Mouse (Mus musculus) heart, adult 9 months (tissue): Measurements from ENCODE around the gene Nt5c2.
"Not testable (repeated sequence)": the region's sequence is repeated elsewhere in the genome, so short reads cannot be mapped to it uniquely, and the experiment has no call there.

ENCODE experiments used
- DNase-seq, 2 experiments: peaks; one replicate each; pipeline ENCODE4 v3.0.0; 2022; ENCODE audit warnings: low spot score in 2 of 2

The Nt5c2 gene

GRCm38 (mm10) chr19:46988231-46989087 is 26.5 kb downstream of the Nt5c2 start:
- DNase-seq = no peak

GRCm38 (mm10) chr19:46987646-46988045 is 27.3 kb downstream of the Nt5c2 start:
- DNase-seq = peak in 1 of 2 experiments; percentile 41

DNA sequence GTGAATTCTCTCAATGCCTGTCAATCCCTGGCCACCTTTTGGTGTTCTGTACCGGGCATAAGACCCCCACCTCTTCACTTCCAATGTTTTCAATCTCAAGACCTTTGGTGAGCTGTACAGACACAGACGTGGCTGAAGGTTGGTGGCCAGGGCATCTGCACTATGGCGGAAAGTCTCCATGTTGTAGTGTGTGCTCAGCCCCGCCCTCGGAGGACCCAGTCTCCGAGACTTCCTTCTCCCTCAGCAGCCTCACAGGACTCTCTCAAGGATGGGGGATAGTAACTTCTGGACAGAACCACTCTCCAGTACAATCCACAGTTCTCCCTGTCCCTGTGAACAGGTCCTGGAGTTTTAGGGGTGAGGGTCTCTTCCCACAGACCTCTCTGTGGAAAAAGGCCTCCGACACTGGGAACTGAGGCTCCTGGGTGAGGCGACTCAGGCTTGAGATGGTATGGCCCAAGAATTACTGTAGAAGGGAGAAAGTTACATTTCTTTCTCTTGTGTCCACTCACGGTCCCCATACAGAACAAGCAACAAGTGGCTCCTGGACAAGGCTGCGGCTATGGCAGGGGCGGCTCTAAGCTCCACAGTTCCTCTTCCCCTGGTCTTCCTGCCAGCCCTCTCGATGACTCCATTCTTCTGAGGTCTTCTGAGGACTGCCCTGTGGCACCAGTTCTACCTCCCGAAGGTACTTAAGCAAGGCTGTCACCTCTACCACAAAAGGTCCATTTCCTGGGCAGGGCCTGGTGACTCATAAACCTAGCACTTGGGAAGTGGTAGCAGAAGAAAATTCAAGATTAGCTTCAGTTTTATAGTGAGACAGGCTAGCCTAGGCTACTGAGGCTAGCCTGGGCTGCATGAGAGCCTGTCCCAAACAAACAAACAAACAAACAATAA is 30.0 kb downstream of the Nt5c2 start:
- no peak for DNase-seq

DNA sequence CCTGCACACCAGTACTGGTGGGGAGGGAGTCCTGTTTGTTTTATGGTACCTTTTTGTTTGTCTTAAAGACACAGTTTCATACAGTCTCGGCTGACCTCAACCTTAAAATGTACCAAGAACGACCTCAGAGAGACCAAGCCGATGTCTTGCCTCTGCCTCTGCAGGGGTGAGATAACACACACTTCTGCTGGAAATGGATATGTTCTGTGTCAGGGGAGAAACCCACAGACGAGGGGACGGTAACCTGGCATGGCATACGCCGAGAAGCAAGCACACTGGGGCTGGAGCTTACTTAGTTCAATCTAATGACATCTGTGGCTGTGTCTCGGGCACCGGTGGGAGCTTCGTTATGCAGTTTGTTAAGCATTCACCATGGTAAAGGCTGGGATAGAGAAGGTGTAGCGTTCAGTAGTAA is 31.0 kb downstream of the Nt5c2 start:
- DNase-seq = no peak

GRCm38 (mm10) chr19:46983352-46983965 is 31.5 kb downstream of the Nt5c2 start:
- DNase-seq = no peak

GRCm38 (mm10) chr19:46981462-46981861 is 33.5 kb downstream of the Nt5c2 start:
- no peak for DNase-seq

GRCm38 (mm10) chr19:46979781-46980105 is 35.2 kb downstream of the Nt5c2 start:
- no peak for DNase-seq

GRCm38 (mm10) chr19:46978920-46979780 is 35.8 kb downstream of the Nt5c2 start:
- DNase-seq = peak in 1 of 2 experiments; percentile 33

DNA sequence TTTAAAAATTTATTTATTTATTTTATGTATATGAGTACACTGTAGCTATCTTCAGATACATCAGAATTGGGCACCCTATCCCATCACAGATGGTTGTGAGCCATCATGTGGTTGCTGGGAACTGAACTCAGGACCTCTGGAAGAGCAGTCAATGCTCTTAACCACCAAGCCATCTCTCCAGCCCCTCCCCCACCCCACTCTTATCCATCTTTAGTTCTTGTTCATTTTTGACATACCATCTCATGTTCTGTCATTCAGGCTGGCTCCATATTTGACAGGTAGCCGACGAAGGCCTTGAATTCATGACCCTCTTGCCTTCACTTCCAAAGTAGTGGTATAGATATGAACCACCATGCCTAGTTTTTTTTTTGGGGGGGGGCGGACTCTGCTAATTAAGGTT is 36.9 kb downstream of the Nt5c2 start:
- DNase-seq = not testable (repeated sequence)

DNA sequence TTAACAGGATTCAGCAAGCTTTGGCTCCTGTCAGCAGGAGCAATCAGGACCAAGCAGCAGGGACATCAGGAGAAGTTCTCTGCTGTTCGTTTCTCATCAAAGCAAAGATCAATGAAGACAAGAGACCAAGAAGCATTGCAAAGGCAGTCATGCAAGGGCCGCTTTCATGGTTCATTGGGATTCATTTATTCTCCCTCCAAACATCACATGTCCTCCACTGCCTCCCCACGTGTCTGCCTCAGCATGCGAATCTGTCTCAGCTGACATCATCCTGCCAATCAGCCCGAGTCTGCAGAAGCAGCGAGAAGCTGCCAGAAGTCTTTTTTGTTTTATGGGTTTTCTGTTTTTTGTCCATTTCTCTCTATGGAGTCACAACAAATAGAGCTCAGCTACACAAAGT is 37.5 kb downstream of the Nt5c2 start:
- no peak for DNase-seq

GRCm38 (mm10) chr19:46976743-46977142 is 38.2 kb downstream of the Nt5c2 start:
- no peak for DNase-seq

GRCm38 (mm10) chr19:46975997-46976396 is 39.0 kb downstream of the Nt5c2 start:
- DNase-seq = no peak

- DNase-seq = peak; percentile 75 to 83
Measured at GRCm38 (mm10) chr19:46975565-46975964, 39.4 kb downstream of the Nt5c2 start.

- DNase-seq = no peak
Measured at GRCm38 (mm10) chr19:46972159-46972558, 42.8 kb downstream of the Nt5c2 start.

- DNase-seq = no peak
Measured at GRCm38 (mm10) chr19:46971712-46972111, 43.2 kb downstream of the Nt5c2 start.

DNA sequence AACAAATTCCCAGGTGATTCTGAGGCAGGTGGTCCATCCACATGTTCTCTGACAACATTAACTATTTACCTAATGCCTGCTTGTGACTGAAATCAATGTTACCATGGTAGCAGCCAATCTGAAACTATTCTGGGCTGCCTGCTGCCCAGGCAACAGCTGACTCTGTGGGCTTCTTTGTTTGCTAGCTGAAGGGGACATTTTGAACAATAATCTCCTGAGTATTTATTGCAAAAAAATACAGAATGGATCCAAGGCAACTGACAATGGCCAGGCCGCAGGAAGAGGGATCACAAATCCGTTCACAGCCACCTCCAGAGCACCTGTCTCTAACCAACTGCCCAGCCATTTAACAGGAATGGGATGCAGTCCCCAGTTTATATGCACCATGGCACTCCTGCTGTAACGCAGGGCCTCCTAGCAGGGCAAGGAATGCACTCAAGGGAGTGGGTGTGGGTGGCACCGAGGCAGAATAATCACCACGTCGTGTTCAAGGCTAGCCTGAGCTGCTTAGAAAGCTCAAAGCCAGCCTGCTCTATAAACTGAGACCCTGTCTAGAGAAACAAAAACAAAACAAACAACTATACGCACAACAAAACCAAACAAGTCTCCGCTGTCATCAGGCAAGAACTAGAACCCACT is 43.8 kb downstream of the Nt5c2 start:
- no peak for DNase-seq

DNA sequence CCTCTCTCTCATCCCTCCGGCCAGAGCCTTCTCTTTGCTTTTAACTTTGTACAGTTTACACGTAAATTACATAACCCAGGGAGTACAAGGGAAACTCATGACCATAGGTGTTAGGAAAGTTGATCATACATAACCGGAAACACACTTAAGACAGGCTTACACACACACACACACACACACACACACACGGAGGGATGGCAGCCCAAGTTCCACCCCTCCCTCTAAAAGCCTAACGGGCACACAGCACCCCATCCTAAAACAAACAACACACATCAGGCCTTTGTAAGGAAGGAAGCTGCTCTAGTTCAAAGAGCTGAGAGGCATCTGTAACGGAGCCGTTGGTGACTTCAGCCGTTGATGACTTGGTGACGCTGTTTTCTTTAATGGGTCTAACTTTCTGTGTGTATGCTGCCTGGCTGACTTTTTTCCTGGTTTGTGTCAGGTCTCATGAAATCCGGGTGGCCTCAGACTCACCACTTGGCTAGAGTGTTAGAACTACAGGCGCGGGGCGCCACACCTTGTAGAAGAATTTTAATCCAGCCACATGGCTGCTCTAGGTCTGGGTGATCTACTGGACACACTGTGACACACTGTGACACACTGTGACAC is 44.7 kb downstream of the Nt5c2 start:
- no peak for DNase-seq

DNA sequence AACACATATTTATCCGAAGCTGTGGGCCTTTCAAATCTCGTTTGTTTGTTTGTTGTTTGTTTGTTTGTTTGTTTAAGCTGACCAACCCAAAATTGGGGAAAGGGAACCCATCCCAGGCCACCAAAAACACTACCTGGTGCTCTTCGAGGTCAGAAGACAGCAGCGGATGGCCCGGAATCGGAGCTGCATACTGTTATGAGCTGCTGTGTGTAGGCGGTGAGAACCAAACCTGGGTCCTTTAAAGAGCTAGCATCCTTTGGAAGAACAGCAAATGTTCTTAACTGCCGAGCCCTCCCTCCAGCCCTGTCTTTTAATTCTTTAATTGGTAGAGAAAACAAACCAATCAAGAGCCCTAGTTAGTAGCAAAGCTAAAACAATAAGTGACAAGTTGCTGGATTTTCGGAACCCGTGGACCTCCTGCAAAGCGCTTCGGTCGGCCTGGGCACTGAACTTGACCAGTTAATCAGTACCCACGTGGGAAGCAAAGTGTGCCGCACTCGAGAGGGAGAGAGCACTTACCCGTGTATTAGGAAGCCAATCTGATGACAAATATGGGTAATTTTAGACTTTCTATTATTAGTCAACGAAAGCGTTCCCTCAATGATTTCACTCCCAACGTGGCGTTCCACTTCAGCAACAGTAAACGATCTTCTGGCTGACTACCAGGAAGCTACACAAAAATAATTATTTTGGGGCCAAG is 45.5 kb downstream of the Nt5c2 start:
- DNase-seq = peak in 1 of 2 experiments; percentile 58

DNA sequence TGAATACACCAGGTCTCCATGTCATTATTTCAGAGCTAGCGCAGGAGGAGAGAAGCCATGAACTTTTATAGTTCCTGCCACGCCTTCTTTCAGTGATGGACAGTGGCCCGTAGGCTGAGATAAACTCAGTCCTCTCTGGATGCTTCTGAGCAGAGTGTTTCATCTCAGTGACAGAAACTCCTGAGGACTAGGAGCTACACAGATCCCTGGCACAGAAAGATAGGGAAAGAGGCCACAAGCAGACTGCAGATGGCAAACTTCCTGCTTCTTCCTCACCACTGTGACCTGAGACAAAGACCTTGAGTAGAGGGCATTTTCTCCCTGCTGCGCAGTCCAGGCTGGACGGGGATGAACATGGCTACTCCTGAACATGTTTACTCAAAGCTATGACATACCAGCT is 46.1 kb downstream of the Nt5c2 start:
- DNase-seq = peak in 1 of 2 experiments; percentile 32

GRCm38 (mm10) chr19:46967861-46968260 is 47.1 kb downstream of the Nt5c2 start:
- DNase-seq = peak in 1 of 2 experiments; percentile 35
